Mouse (Mus musculus): ENCODE data around the gene Wdcp.

DNA sequence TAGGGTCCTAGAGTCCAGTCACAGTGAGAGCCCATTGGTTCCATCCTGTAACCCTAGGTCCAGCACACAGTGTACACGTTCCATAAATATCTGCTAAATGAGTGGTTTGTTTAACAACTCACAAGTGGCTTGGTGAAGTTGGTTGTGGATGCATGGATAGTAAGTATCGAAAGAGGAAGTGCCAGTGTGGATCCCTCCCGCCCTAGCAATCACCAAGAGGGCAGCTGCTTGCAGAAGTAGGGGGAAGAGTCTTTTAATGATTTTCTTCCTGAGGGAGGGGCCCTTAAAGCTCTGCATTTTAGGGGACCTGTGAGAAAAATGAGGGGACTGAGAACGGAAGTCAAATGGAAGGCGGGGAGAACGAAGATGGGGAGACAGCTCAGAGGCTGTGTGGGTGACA, 3.1 kb upstream of the Wdcp start:
- no peak for TF ChIP-seq CTCF (IDR thresholded peaks at IDR 0.05; ENCODE audit: low read depth, low read length)
- TF ChIP-seq GATA1 (IDR thresholded peaks at IDR 0.05; ENCODE audit: borderline replicate concordance, low read length) = no peak

Data from G1E (cell line).